Mouse (Mus musculus): ENCODE data around the gene Ptov1.
A peak's percentile ranks its signal among the peaks of the same experiment; 100 is the strongest.

Ptov1 gene

GRCm38 (mm10) chr7:44857905-44858304, 11.7 kb downstream of the Ptov1 start:
- peak; percentile 74 for DNase-seq (ENCODE audit: low read depth)

- peak; percentile 81 for DNase-seq (ENCODE audit: low read depth)
Observed at GRCm38 (mm10) chr7:44857042-44857552, 12.5 kb downstream of the Ptov1 start, which contains the start of gene Pnkp. Gene Pnkp, plus strand, starts transcription at chr7:44857139.

DNA sequence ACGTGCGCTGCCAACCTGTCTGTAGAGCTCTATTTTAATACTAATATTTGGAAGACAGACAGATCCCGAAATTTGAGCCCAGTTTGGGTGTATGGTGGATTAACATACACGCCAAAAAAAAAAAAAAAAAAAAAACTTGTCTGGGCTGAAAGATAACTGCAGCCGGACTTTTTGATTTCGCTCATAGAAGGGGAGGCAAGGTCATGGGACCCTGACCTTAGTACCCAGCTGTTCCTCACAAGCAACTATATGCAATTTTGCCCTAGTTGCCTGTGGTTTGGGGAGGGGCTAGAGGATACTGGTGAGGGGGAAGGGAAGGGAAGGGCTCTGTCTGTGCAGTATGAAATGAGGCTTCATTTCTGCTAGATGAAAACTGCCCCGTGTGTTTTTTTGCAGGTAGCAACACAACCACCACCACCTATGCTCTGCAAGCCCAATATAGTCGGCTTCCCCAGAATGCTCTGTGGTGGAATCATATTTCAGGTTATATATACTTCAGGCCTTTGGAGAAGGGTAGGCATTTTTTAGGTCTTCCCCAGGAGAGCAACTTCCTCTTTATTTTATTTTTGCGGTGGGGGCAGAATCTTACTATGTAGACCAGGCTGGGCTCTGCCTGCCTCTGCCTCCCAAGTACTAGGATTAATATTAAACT, 13.2 kb downstream of the Ptov1 start:
- no peak for DNase-seq (ENCODE audit: low read depth)

GRCm38 (mm10) chr7:44855036-44855435, 14.6 kb downstream of the Ptov1 start:
- no peak for DNase-seq (ENCODE audit: low read depth)

DNA sequence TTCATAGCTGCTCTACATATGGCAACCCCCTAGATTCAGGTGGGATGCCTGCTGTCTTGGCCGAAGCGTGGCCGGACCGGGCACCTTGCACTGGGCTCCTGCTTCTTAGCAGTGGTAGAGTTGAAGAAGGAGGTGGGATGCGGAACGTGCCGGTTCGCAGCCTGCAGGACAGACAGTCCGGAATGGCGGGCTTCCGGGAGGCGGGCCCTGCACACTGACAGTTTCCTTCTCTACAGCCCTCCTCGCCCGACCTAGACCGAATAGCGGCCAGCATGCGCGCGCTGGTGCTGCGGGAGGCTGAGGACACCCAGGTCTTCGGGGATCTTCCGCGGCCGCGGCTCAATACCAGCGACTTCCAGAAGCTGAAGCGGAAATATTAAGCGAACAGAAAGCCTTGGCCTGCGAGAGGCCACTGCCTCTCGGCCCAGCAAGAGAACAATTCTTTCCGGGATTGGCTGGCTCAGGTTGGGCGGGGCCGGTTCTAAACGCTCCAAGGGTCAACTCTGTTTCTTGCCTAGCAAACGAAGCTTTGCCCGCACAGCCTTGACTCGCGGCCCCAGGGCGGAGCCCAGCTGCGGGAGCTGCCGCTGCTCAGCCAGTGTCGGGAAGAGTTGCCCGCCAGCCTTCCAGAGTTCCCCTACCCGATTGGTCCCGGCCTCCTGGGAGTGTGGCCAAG, 15.1 kb downstream of the Ptov1 start:
- DNase-seq (ENCODE audit: low read depth), result peak; percentile 76

DNA sequence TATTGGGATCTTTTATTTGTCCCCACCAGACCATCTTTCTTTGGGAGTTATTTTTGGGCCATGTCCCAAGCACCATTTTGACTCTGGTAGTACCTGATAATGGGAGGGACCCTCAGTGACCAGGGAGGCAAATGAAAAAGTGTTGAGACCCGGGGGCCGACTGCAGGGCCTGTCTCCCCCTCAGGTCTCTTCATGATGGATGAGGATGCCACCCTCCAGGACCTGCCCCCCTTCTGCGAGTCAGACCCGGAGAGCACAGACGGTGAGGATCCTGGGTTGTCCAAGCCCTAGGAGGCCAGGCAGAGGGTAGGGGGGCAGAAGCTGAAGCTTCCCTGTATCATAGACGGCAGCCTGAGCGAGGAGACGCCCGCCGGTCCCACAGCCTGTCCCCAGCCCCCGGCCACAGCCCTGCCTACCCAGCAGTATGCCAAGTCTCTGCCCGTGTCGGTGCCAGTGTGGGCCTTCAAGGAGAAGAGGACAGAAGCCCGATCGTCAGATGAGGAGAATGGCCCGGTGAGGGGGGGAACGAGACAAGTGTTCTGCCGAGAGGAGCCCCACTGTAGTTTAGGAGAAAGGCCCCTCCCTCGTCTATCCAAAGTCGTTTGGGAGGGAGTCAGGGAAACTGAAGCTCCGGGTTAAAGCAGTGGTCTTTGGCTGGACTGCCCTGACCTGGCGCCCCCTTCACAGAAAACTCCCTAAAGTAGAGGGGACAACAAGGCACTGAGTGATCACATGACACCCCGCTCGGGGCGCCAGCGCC, 15.8 kb downstream of the Ptov1 start:
- DNase-seq (ENCODE audit: low read depth), result no peak

- DNase-seq (ENCODE audit: low read depth), result no peak
Observed at GRCm38 (mm10) chr7:44853065-44853464, 16.5 kb downstream of the Ptov1 start.

DNA sequence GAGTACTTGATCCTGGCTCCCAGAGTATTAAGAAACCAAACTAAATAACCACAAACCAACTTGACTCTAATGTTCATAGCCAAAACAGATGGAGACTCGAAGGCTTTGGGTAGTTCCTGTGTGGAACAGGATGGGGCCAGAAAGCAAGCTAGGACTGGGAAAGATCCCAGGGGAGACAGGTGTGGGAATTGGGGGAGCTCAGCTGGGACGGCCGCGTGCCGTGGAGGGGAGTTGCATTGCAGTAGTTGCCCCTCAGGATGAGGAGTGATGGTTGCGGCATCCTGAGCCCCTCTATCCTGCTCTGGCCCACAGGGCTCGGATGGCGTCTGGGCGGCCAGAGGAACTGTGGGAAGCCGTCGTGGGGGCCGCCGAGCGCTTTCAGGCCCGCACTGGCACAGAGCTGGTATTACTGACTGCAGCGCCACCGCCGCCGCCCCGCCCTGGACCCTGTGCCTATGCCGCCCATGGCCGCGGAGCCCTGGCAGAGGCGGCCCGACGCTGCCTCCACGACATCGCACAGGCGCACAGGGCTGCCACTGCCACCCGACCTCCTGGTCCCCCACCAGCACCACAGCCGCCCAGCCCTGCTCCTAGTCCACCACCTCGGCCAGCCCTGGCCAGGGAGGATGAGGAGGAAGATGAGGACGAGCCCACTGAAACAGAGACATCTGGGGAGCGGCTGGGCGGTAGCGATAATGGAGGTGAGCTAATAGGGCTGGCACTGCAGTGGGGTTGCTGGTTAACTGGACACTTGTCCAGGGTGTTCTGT, 17.1 kb downstream of the Ptov1 start:
- no peak for DNase-seq (ENCODE audit: low read depth)

- DNase-seq (ENCODE audit: low read depth), result no peak
Observed at GRCm38 (mm10) chr7:44851625-44852234, 17.9 kb downstream of the Ptov1 start.

GRCm38 (mm10) chr7:44850789-44851624, 18.6 kb downstream of the Ptov1 start:
- no peak for DNase-seq (ENCODE audit: low read depth)

DNA sequence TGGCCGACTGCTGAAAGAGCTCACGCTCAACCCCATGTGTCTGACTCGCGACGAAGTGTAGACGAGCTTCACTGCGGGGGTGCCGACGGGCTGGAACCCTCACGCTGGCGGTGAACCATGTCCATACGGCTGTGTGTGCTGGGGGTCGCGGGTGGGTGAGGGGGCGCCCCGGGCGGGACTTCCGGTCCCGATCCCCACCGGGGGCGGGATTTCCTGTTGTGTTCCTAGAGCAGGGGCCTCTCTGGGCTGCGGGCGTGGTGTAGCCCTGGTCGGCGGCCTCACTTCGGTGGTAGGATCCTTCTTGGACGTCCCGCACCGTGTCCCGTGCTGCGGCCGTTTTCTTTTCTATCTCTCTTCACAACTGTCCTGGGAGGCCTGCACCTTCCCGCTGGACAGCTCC, 19.4 kb downstream of the Ptov1 start:
- DNase-seq (ENCODE audit: low read depth), result peak; percentile 64

GRCm38 (mm10) chr7:44849416-44850111, 20.0 kb downstream of the Ptov1 start:
- peak; percentile 85 for DNase-seq (ENCODE audit: low read depth)

DNA sequence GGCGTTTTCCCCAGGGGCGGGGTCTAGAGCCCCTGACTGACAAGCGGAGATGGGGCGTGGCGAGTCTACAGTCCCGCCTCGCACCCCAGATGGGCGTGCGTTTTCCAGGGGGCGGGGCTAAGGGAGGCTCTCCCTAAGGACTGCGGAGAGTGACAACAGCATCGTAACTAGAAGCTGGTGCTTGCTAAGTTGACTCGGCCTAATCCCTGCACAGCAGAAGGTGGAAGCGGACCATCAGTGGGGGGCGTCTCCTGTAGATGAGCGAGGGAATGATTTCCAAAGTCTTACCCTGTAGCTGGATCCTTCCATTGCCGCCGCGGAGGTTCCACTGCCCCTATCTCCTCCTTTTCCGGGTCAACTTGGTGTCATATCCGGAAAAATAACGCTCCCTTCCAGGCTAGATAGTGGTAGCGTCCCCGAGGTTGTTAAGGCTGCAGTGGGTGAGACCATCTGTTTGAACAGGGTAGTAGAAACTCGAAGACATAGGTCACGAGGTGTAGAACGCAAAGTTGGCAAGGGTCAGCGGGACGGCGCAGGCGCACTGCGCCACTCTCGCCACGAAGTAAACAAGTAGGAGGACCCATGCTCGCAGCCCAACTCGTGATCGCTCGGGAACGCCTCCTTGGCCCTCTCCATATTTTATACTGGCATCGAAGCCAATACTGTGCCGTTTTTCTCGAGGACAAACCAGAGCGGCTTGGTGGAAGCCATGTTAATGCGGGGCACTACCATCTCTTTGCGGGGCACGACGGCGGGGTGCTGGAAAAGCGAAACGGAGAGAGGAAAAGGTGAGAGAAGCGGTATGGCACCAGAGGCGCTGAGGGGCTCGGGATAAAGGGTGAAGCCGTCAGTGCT, 20.8 kb downstream of the Ptov1 start, which contains the start of the genes Akt1s1 and Tbc1d17:
Akt1s1 (plus strand) TSS at position 431 of the 855 bp plus-strand sequence.
Tbc1d17 (minus strand) TSS at position 519 of the 855 bp plus-strand sequence.
- DNase-seq (ENCODE audit: low read depth), result peak; percentile 97

- DNase-seq (ENCODE audit: low read depth), result no peak
Observed at GRCm38 (mm10) chr7:44847772-44848171, 21.8 kb downstream of the Ptov1 start.

GRCm38 (mm10) chr7:44846804-44847203, 22.8 kb downstream of the Ptov1 start:
- DNase-seq (ENCODE audit: low read depth), result no peak

DNA sequence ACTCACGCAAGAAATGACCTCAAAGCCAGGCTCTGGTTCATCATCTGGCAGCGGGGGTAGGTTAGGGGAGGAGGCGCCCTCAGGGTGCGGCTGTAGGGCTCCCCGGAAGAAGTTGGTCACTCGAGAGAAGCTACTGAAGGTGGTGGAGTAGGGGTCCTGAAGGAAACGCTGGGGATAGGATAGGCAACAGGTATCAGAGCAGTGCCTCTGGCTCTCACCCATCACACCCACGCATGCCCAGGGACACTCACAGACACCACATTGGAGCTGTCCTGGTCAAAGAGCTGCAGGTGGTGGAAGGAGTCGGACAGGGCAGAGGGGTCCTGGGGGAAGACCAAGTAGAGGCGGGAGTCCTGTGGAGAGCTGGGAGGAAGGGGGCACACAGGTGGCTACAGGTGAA, 24.6 kb downstream of the Ptov1 start:
- no peak for DNase-seq (ENCODE audit: low read depth)

DNA sequence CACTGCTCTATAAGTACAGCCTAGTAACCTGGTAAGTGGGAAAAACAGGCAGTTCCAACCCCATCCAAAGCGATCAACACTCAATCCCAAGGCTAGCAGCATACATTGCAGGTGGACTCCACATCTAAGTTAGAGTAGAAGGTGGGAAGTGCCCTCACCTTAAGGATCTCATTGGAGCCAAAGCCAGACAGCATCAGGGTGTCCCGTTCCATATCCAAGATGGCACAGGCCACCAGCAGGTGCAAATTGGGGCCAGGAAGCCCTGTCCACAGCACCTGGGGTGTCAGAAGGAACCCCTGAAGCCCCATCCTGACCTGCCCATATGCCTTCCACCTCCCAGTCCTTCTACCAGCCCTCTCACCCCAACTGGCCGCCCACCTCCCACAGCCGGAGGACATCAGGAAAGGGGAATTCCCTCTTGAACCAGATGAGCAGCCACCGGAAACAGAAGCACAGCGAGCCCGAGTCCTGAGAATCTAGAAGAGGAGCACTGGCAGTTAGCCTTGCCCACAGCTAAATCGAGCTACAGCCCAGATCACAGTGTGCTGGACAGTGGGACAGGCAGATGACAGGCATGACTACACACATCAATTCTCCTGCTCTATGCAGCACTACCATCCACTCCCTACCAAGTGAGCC, 27.6 kb downstream of the Ptov1 start:
- no peak for DNase-seq (ENCODE audit: low read depth)

- no peak for DNase-seq (ENCODE audit: low read depth)
Observed at GRCm38 (mm10) chr7:44840426-44840825, 29.2 kb downstream of the Ptov1 start.
